Mouse (Mus musculus): ENCODE data around the gene Sycp3. TPM values are rescaled to one million over a fixed set of nuclear protein-coding genes. Genes with fewer than 3 reads are reported as not detected.

Gene Sycp3
- polyA plus RNA-seq, 1 experiment: not detected

DNA sequence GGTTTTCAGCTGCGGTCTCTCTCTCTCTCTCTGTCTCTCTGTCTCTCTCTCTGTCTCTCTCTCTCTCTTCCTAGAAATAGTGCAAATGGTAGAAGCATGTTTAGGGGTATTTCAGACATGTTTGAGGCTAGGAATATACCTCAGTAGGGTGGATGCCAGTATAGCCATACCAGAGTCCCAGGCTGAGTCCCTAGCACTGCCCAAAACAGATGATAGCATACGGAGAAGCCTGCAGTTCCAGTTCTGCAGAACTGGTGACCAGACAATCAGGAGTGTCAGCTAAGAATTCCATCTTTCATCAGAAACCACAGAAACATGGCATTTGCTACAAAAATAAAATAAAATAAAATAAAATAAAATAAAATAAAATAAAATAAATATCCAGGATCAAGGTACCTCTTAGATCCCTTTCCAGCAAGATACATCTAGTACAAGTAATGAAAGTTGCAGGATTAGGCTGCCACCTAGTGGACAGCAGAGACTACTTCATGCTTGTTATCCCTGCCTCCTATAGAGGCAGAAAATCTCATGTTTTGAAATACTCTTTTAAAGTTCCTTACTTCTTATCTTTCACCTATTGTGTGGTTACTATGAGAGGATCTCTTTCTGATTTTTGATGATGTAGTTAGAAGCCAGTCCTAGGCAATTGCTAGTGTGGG lies 33.1 kb upstream of the Sycp3 start:
- peak; percentile 57 for DNase-seq
- 93% methylated on average over 2 of the region's 2 CpGs for WGBS
- no peak overlapping the region for H3K4me3 ChIP-seq (ENCODE audit: control insufficient read depth, insufficient read depth, low read length)
- TF ChIP-seq POLR2A (IDR thresholded peaks at IDR 0.05; ENCODE audit: control insufficient read depth, extremely low read depth, insufficient read depth, low read length, poor library complexity) (no peak), CTCF (IDR thresholded peaks at IDR 0.05; ENCODE audit: borderline replicate concordance, control insufficient read depth, extremely low read depth, insufficient read depth, low read length, poor library complexity) (no peak)
- peaks cover 20% of the 10 kb centered on the region for H3K36me3 ChIP-seq (ENCODE audit: control insufficient read depth, insufficient read depth, low read length)
- no peak overlapping the region for H3K27ac ChIP-seq (ENCODE audit: control insufficient read depth, insufficient read depth, low read length)
- no peaks in the 10 kb centered on the region for H3K27me3 ChIP-seq (ENCODE audit: control insufficient read depth, insufficient read depth, low read length)
- peaks cover 2% of the 10 kb centered on the region; the same call in 1 of the 2 replicates for H3K4me1 ChIP-seq (replicated peaks; ENCODE audit: control insufficient read depth, insufficient read depth, low read length)

DNA sequence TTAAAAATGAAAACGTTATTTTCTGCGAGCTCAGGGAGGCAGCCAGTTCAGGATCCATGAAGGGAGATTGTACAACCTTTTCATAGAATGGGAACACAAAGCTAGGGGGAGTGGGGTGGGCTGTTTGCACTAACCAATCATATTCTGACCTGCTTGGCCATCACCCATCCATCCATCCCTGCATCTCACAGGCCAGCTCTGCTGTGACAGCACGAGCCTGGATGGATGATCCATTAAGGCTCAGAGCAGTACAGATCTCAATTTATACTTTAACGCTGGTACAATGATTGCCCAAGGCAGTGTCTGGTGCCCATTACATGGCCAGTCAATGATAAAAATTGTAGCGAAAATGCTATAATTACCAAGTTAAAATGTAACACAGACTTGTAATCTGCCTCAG lies 32.5 kb upstream of the Sycp3 start:
- H3K27me3 ChIP-seq (ENCODE audit: control insufficient read depth, insufficient read depth, low read length): no peaks in the 10 kb centered on the region

DNA sequence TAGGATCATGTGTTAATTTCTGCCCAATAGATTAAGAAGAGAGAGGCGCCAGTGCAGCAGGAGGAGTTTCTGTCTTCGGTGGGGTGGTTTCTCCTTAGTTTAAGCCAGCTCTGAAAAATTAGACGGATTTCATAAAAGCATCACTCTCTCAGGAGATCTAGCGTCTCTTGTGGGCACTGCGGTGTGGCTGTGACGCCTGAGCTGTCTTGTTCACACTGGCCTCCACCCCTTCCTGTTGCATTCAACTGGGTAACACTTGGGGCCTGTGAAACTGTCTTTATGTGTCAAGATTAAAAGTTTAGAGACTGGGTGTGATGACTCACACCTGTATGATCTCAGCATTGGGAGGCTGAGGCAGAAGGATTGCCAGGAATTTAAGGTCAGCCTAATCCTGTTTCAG lies 31.4 kb upstream of the Sycp3 start:
- DNase-seq: no peak
- Histone ChIP-seq H3K27me3 (ENCODE audit: control insufficient read depth, insufficient read depth, low read length) (no peaks in the 10 kb centered on the region), H3K36me3 (ENCODE audit: control insufficient read depth, insufficient read depth, low read length) (peaks cover 15% of the 10 kb centered on the region), H3K27ac (ENCODE audit: control insufficient read depth, insufficient read depth, low read length) (no peak overlapping the region), H3K4me1 (replicated peaks; ENCODE audit: control insufficient read depth, insufficient read depth, low read length) (no peaks in the 10 kb centered on the region), H3K4me3 (ENCODE audit: control insufficient read depth, insufficient read depth, low read length) (no peak overlapping the region)
- 98% methylated on average over 6 of the region's 6 CpGs for WGBS
- TF ChIP-seq POLR2A (IDR thresholded peaks at IDR 0.05; ENCODE audit: control insufficient read depth, extremely low read depth, insufficient read depth, low read length, poor library complexity) (no peak), CTCF (IDR thresholded peaks at IDR 0.05; ENCODE audit: borderline replicate concordance, control insufficient read depth, extremely low read depth, insufficient read depth, low read length, poor library complexity) (no peak)

More for the DNA sequence above, 32.5 kb upstream of the Sycp3 start:
- TF ChIP-seq POLR2A (IDR thresholded peaks at IDR 0.05; ENCODE audit: control insufficient read depth, extremely low read depth, insufficient read depth, low read length, poor library complexity): no peak
- TF ChIP-seq CTCF (IDR thresholded peaks at IDR 0.05; ENCODE audit: borderline replicate concordance, control insufficient read depth, extremely low read depth, insufficient read depth, low read length, poor library complexity): no peak
- H3K36me3 ChIP-seq (ENCODE audit: control insufficient read depth, insufficient read depth, low read length): peaks cover 16% of the 10 kb centered on the region
- no peak overlapping the region for H3K4me3 ChIP-seq (ENCODE audit: control insufficient read depth, insufficient read depth, low read length)
- no peaks in the 10 kb centered on the region for H3K4me1 ChIP-seq (replicated peaks; ENCODE audit: control insufficient read depth, insufficient read depth, low read length)
- no peak overlapping the region for H3K27ac ChIP-seq (ENCODE audit: control insufficient read depth, insufficient read depth, low read length)
- WGBS: 81% methylated on average over 5 of the region's 5 CpGs
- DNase-seq: no peak

DNA sequence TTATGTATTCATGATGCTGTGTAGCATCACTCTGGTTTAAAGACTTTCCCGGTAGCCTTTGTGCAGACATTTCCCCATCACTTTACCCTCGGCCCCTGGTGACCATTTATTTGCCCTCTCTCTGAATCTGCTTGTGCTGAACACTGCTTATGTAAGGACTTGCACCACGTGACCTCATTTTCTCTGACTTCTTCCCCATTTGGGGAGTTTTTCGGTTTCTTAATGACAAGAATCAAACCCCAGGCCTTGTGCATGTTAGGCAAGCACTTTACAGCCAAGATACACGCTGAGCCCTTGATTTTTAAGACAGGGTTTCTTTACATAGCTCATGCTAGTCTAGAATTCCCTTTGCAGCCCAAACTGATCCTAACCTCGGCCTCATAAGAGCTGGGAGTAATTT lies 18.1 kb upstream of the Sycp3 start:
- H3K36me3 ChIP-seq (ENCODE audit: control insufficient read depth, insufficient read depth, low read length): peaks cover 9% of the 10 kb centered on the region
- H3K4me3 ChIP-seq (ENCODE audit: control insufficient read depth, insufficient read depth, low read length): no peak overlapping the region
- no peaks in the 10 kb centered on the region for H3K27me3 ChIP-seq (ENCODE audit: control insufficient read depth, insufficient read depth, low read length)
- 91% methylated on average over 6 of the region's 6 CpGs for WGBS
- TF ChIP-seq POLR2A (IDR thresholded peaks at IDR 0.05; ENCODE audit: control insufficient read depth, extremely low read depth, insufficient read depth, low read length, poor library complexity): no peak
- H3K4me1 ChIP-seq (replicated peaks; ENCODE audit: control insufficient read depth, insufficient read depth, low read length): no peaks in the 10 kb centered on the region
- DNase-seq: no peak
- no peak overlapping the region for H3K27ac ChIP-seq (ENCODE audit: control insufficient read depth, insufficient read depth, low read length)

DNA sequence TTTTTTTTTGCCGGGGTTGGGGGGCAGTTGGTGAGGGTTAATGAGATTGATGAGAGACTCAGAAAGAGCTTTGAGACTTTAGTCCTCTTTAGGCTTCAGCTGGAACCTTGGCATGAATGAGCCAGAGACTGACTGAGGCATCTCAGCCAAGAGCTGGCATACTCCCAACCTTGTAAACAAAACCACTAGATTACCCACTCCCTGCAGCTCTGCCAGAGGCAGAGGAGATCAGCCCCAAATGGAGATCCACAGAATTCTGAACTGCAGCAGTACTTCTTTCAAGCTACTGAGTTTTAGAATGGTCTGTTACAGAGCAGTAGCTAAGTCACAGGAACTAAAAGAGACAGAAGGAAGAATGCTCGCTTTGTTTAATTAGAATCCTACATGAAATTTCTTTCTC lies 8.1 kb upstream of the Sycp3 start:
- Histone ChIP-seq H3K36me3 (ENCODE audit: control insufficient read depth, insufficient read depth, low read length) (no peaks in the 10 kb centered on the region), H3K4me3 (ENCODE audit: control insufficient read depth, insufficient read depth, low read length) (no peak overlapping the region), H3K27me3 (ENCODE audit: control insufficient read depth, insufficient read depth, low read length) (no peaks in the 10 kb centered on the region), H3K27ac (ENCODE audit: control insufficient read depth, insufficient read depth, low read length) (no peak overlapping the region), H3K4me1 (replicated peaks; ENCODE audit: control insufficient read depth, insufficient read depth, low read length) (no peaks in the 10 kb centered on the region)
- no peak for DNase-seq
- no peak for TF ChIP-seq POLR2A (IDR thresholded peaks at IDR 0.05; ENCODE audit: control insufficient read depth, extremely low read depth, insufficient read depth, low read length, poor library complexity)
- WGBS: 90% methylated on average over 2 of the region's 2 CpGs

DNA sequence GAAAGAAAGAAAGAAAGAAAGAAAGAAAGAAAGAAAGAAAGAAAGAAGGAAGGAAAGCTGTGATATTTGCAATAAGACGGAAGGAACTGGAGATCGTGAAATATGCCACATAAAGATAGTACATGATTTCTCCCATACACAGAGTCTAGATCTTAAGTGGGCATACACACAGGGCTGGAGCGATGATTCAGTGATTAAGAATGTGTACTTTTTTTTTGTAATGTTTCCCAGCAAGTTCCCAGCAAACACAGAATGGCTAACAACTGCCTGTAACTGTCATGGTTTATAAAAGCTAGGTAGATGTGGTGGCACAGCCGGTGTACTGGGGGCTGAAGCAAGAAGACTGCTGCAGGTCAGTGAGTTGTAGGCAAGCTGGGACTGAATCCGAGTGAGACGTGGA lies 7.4 kb upstream of the Sycp3 start:
- TF ChIP-seq CTCF (IDR thresholded peaks at IDR 0.05; ENCODE audit: borderline replicate concordance, control insufficient read depth, extremely low read depth, insufficient read depth, low read length, poor library complexity) (no peak), POLR2A (IDR thresholded peaks at IDR 0.05; ENCODE audit: control insufficient read depth, extremely low read depth, insufficient read depth, low read length, poor library complexity) (no peak)
- Histone ChIP-seq H3K27ac (ENCODE audit: control insufficient read depth, insufficient read depth, low read length) (no peak overlapping the region), H3K4me3 (ENCODE audit: control insufficient read depth, insufficient read depth, low read length) (no peak overlapping the region), H3K36me3 (ENCODE audit: control insufficient read depth, insufficient read depth, low read length) (no peaks in the 10 kb centered on the region), H3K27me3 (ENCODE audit: control insufficient read depth, insufficient read depth, low read length) (no peaks in the 10 kb centered on the region), H3K4me1 (replicated peaks; ENCODE audit: control insufficient read depth, insufficient read depth, low read length) (no peaks in the 10 kb centered on the region)
- WGBS: 91% methylated on average over 6 of the region's 6 CpGs
- DNase-seq: no peak

DNA sequence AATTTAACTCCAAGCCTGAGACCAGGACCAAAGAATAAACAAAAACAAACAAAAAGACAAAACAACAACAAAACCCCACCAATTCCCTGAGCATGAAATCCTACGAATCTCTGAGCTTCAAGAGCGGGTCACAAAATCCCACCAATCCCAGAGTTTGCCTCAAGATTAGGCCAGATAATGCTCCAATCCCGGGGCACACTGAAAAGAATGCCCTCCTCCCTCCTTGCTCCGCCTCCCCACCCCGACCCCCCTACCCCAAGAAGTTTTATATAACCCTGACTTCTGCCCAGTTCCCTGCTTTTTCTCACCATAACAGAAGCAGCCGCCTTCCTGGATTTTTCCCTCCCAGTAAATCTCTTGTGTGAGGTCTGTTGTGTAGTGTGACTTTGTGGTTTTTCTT lies 1.6 kb upstream of the Sycp3 start:
- Histone ChIP-seq H3K27me3 (ENCODE audit: control insufficient read depth, insufficient read depth, low read length) (no peaks in the 10 kb centered on the region), H3K4me3 (ENCODE audit: control insufficient read depth, insufficient read depth, low read length) (no peak overlapping the region), H3K36me3 (ENCODE audit: control insufficient read depth, insufficient read depth, low read length) (no peaks in the 10 kb centered on the region), H3K27ac (ENCODE audit: control insufficient read depth, insufficient read depth, low read length) (no peak overlapping the region), H3K4me1 (replicated peaks; ENCODE audit: control insufficient read depth, insufficient read depth, low read length) (no peaks in the 10 kb centered on the region)
- no peak for TF ChIP-seq POLR2A (IDR thresholded peaks at IDR 0.05; ENCODE audit: control insufficient read depth, extremely low read depth, insufficient read depth, low read length, poor library complexity)
- TF ChIP-seq CTCF (IDR thresholded peaks at IDR 0.05; ENCODE audit: borderline replicate concordance, control insufficient read depth, extremely low read depth, insufficient read depth, low read length, poor library complexity): no peak
- WGBS: 68% methylated on average over 6 of the region's 6 CpGs
- no peak for DNase-seq
